Mouse (Mus musculus) embryonic facial prominence, embryonic 14.5 days (tissue): Measurements from ENCODE around the gene Cep85l. TPM values are rescaled to one million over a fixed set of nuclear protein-coding genes. Genes with fewer than 3 reads are reported as not detected.

Experiments used
- ATAC-seq: fragments of 200-750 bp; cut with Nextera tagmentation; 2 replicates; pipeline ENCODE4 v1.8.0; 2017; ENCODE audit warnings: low read depth, moderate number of reproducible peaks, moderate TSS enrichment
- DNase-seq: peaks from one replicate; pipeline ENCODE4 v3.0.0-alpha.2; 2015; ENCODE audit warnings: low spot score
- H3K27ac ChIP-seq: fragments of 300-500 bp; sonication (generic); replicated peaks from 2 replicates; pipeline ENCODE4 v1.5.1; 2014; ENCODE audit warnings: low read depth, mild to moderate bottlenecking, low read length, moderate library complexity
- H3K27me3 ChIP-seq: fragments of 300-500 bp; sonication (generic); replicated peaks from 2 replicates; pipeline ENCODE4 v1.6.1; 2014; ENCODE audit warnings: low read length; ENCODE audit not compliant: control insufficient read depth, insufficient read depth
- H3K36me3 ChIP-seq: fragments of 300-500 bp; sonication (generic); 2 replicates; pipeline ENCODE4 v1.6.1; 2014; ENCODE audit warnings: low read length, mixed read lengths; ENCODE audit not compliant: control insufficient read depth, insufficient read depth
- H3K4me1 ChIP-seq: fragments of 300-500 bp; sonication (generic); 2 replicates; pipeline ENCODE4 v1.6.1; 2014; ENCODE audit warnings: antibody characterized with exemption, low read length; ENCODE audit not compliant: control insufficient read depth, insufficient read depth
- H3K4me2 ChIP-seq: fragments of 300-500 bp; sonication (generic); 2 replicates; pipeline ENCODE4 v1.6.1; 2014; ENCODE audit warnings: low read depth, mild to moderate bottlenecking, low read length, moderate library complexity, mixed read lengths
- H3K4me3 ChIP-seq: fragments of 300-500 bp; sonication (generic); 2 replicates; pipeline ENCODE4 v1.5.1; 2014; ENCODE audit warnings: low read depth, mild to moderate bottlenecking, low read length
- H3K9ac ChIP-seq: fragments of 300-500 bp; sonication (generic); 2 replicates; pipeline ENCODE4 v1.6.1; 2014; ENCODE audit warnings: low read depth, mild to moderate bottlenecking, low read length, moderate library complexity, mixed read lengths
- H3K9me3 ChIP-seq: fragments of 300-500 bp; sonication (generic); 2 replicates; pipeline ENCODE4 v1.6.1; 2016; ENCODE audit warnings: low read length; ENCODE audit not compliant: control insufficient read depth
- WGBS: fragments of 180-500 bp; shearing (Covaris S2); extraction: QIAGEN DNeasy Blood & Tissue Kit; methylation state at CpG from one replicate; pipeline ENCODE4 v1.1.7; 2014; 5-methylcytosine and 5-hydroxymethylcytosine counted together
- polyA plus RNA-seq: library from polyadenylated mRNA; unstranded; fragments of >200 nt; fragmentation: Nextera tagmentation; extraction: Ambion mirVana; gene quantifications from 2 replicates; pipeline ENCODE4 v1.2.1, GENCODE M21; 2014

The Cep85l gene
- polyA plus RNA-seq, result 6.9 and 7.3 TPM in 2 replicates

DNA sequence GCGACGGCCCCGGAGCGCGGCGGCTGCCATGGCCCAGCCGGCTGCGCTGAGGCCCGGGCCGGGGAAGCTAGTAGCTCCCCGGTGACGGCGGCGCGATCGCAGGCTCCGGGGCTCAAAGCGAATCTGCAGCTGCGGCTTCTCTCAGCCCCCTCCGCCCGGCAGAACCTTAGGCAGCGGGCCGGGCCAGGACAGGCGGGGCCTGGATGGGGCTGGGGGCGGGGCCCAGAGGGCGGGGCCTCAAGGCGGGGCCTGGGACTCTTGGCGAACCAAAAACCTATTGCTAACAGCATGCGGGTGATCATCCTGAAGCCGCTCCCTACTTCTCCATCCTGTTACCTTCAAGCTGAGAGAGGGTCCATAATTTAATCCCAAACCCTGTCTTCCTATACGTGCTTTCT, at the start of gene Cep85l:
Gene Cep85l (minus strand): TSS at position 239 of the 398 bp plus-strand sequence.
- peak within 1 kb of the TSS; percentile 95 for H3K4me3 ChIP-seq
- no peaks in the 10 kb centered on the region for H3K9me3 ChIP-seq
- DNase-seq, result peak; percentile 96
- H3K36me3 ChIP-seq, result no peaks in the 10 kb centered on the region
- no peaks in the 10 kb centered on the region for H3K27me3 ChIP-seq
- H3K27ac ChIP-seq, result peak within 1 kb of the TSS; percentile 98
- H3K9ac ChIP-seq, result peak within 1 kb of the TSS; percentile 98
- 0% methylated on average over 23 of the region's 31 CpGs for WGBS
- peak; percentile 99 for ATAC-seq
- H3K4me2 ChIP-seq, result peak within 1 kb of the TSS; percentile 66
- peaks cover 16% of the 10 kb centered on the region for H3K4me1 ChIP-seq

- Histone ChIP-seq H3K9ac (no peak overlapping the region), H3K4me1 (peaks cover 15% of the 10 kb centered on the region), H3K27ac (no peak overlapping the region), H3K4me2 (no peak overlapping the region), H3K9me3 (0 out of 2 replicates have a peak, but pooled peaks cover 5% of the 10 kb centered on the region), H3K27me3 (no peaks in the 10 kb centered on the region), H3K4me3 (no peak overlapping the region), H3K36me3 (no peaks in the 10 kb centered on the region)
- 56% methylated on average over 7 of the region's 7 CpGs for WGBS
- DNase-seq (peak; percentile 50), ATAC-seq (peak; percentile 71; the same call in 1 of the 2 replicates)
Measured at GRCm38 (mm10) chr10:53428695-53429447, 49.1 kb upstream of the Cep85l start.

DNA sequence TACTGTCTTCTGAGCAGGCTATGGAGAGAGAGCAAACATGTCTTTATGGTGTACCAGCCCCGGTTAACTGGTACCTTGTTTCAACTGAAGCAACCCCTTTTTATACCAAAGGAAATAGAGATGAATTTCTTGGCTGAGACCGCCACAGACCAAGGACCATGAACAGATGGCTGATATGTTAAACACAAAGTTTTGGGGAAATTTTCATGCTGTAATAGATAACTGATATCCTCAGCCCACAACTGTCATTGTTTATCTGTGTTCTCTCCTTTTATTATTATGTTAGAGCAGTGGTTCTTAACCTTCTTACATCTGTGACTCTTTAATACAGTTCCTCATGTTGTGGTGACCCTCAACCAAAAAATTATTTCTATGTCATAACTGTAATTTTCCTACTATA, 46.8 kb upstream of the Cep85l start:
- H3K27me3 ChIP-seq, result no peaks in the 10 kb centered on the region
- DNase-seq (no peak), ATAC-seq (no peak)
- H3K4me1 ChIP-seq, result peaks cover 18% of the 10 kb centered on the region
- H3K27ac ChIP-seq, result no peak overlapping the region
- 88% methylated on average over 2 of the region's 2 CpGs for WGBS
- no peaks in the 10 kb centered on the region for H3K36me3 ChIP-seq
- H3K4me2 ChIP-seq, result no peak overlapping the region
- no peak overlapping the region for H3K9ac ChIP-seq
- no peak overlapping the region for H3K4me3 ChIP-seq
- H3K9me3 ChIP-seq, result 0 out of 2 replicates have a peak, but pooled peaks cover 5% of the 10 kb centered on the region

DNA sequence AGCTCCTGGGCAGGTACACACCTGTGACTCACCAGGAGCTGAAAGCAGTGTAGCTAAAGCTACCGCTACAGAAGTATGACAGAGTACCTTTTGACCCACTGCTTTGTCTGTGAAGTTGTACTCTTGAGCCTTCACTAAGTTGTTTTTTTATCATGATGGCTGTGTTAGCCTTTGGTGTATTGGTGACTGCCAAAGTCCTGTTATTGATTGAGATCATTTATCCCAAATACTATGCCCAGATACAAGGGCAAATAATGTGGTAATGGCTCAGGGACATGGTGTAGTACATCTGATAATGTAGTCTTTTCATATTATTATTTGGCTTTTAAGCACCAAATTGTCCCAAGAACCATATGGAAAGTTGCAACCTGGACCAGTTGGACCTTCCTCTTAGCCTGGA, 43.3 kb upstream of the Cep85l start:
- no peak for DNase-seq
- Histone ChIP-seq H3K4me1 (peaks cover 4% of the 10 kb centered on the region; the same call in 1 of the 2 replicates), H3K9ac (no peak overlapping the region), H3K27ac (no peak overlapping the region), H3K9me3 (0 out of 2 replicates have a peak, but pooled peaks cover 5% of the 10 kb centered on the region), H3K36me3 (no peaks in the 10 kb centered on the region), H3K27me3 (no peaks in the 10 kb centered on the region), H3K4me2 (no peak overlapping the region), H3K4me3 (no peak overlapping the region)
- ATAC-seq, result no peak
- 100% methylated on average over 1 of the region's 1 CpGs for WGBS

DNA sequence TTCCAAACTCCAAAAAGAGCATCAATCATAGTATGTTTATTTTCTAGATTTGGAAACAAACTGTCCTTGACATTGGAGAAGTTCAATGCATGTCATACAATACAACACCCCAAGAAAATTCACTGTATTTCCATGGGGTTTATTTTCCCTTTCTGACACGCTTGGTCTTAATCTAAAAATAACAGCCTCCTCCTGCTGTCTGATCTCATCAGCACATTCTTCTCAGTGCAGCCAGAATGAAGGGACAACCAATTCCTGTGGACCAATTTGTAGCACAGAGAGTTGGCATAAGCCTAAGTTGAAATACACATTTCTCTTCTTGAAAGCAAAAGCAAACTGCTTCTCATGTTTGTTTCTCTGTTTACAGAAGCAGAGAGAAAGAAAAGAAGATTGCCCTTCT, 42.5 kb upstream of the Cep85l start:
- no peak overlapping the region for H3K27ac ChIP-seq
- no peaks in the 10 kb centered on the region for H3K36me3 ChIP-seq
- WGBS, result 46% methylated on average over 1 of the region's 1 CpGs
- H3K9ac ChIP-seq, result no peak overlapping the region
- H3K4me1 ChIP-seq, result peaks cover 4% of the 10 kb centered on the region; the same call in 1 of the 2 replicates
- ATAC-seq, result no peak
- H3K4me3 ChIP-seq, result no peak overlapping the region
- no peaks in the 10 kb centered on the region for H3K27me3 ChIP-seq
- H3K9me3 ChIP-seq, result 0 out of 2 replicates have a peak, but pooled peaks cover 5% of the 10 kb centered on the region
- no peak for DNase-seq
- H3K4me2 ChIP-seq, result no peak overlapping the region

DNA sequence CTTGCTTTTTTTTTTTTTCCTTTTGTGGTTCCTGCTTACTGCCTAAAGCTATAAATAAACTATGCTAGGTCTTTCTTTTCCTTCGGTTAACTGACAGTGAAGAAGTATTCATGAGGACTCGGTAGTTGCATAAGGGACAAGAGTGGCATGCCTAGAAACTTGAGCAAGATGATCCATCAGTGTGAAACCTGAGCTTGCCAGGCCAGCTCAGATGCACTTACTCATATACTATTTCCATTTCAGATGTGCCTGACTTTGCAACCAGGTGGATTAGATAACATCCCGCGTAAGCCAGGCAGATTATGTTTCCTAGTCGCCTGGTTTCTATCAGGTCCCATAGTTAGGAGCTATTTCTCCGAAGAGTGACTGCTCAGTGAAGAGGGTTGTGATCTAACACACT, 41.9 kb upstream of the Cep85l start:
- Histone ChIP-seq H3K9me3 (0 out of 2 replicates have a peak, but pooled peaks cover 5% of the 10 kb centered on the region), H3K4me3 (no peak overlapping the region), H3K4me1 (peaks cover 6% of the 10 kb centered on the region; the same call in 1 of the 2 replicates), H3K4me2 (no peak overlapping the region), H3K9ac (no peak overlapping the region), H3K27me3 (no peaks in the 10 kb centered on the region), H3K36me3 (no peaks in the 10 kb centered on the region), H3K27ac (no peak overlapping the region)
- 33% methylated on average over 6 of the region's 6 CpGs for WGBS
- DNase-seq, result no peak
- peak; percentile 41; the same call in 1 of the 2 replicates for ATAC-seq

DNA sequence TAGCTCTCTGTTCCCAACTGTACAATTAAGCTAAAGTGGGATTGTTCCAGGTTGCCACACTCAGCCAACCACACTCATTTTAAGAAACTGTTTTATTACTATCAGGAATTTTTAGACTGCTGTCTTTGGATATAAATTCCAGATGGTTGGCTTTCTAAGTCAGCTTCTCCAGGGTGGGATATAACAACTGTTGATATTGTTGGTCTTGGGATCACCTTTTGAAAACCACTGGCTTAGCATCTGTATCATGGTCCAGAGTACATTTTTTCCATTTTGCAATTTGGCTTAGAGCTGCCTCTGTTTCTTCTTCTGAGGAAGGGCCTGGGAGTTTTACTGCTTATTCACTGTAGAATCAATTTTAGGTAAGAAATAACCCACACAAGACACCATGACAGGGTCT, 40.3 kb upstream of the Cep85l start:
- Histone ChIP-seq H3K4me2 (no peak overlapping the region), H3K27ac (no peak overlapping the region), H3K27me3 (no peaks in the 10 kb centered on the region), H3K36me3 (no peaks in the 10 kb centered on the region), H3K9me3 (no peaks in the 10 kb centered on the region), H3K4me3 (no peak overlapping the region), H3K4me1 (peaks cover 6% of the 10 kb centered on the region; the same call in 1 of the 2 replicates), H3K9ac (no peak overlapping the region)
- no peak for DNase-seq
- ATAC-seq, result no peak

DNA sequence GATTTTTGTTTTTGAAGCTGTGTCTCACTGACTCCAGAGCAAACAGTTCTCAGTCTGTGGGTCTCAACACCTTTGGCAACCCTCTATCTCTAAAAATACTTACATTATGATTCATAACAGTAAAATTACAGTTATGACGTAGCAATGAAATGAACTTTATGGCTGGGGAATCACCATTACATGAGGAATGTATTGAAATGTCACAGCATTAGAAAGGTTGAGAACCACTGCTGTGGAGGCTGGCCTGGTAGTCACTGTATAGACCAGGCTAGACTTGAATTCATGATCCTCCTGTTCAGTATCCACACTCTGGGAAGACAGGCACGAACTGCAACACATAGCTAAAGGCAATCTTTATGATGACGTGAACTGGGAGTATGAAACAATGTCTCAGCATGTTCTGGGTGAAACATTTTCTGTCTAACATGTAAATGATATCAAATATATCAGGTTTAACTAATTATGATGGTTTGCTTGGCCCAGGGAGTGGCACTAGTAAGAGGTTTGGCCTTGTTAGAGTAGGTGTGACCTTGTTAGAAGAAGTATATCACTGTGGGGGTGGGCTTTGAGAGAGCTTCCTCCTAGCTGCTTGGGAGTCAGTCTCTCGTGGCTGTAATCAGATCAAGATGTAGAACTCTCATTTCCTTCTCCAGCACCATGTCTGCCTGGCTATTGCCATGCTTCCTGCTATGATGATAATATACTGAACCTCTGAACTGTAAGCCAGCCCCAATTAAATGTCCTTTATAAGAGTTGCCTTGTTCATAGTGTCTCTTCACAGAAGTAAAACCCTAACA, 39.6 kb upstream of the Cep85l start:
- no peak overlapping the region for H3K27ac ChIP-seq
- H3K9me3 ChIP-seq, result no peaks in the 10 kb centered on the region
- H3K9ac ChIP-seq, result no peak overlapping the region
- peaks cover 6% of the 10 kb centered on the region; the same call in 1 of the 2 replicates for H3K4me1 ChIP-seq
- no peaks in the 10 kb centered on the region for H3K36me3 ChIP-seq
- no peak for DNase-seq
- H3K4me3 ChIP-seq, result no peak overlapping the region
- no peak for ATAC-seq
- H3K27me3 ChIP-seq, result no peaks in the 10 kb centered on the region
- 54% methylated on average over 4 of the region's 4 CpGs for WGBS
- H3K4me2 ChIP-seq, result no peak overlapping the region
